Mouse (Mus musculus): ENCODE results near the gene Dab1. TPM values are rescaled to one million over a fixed set of nuclear protein-coding genes. Genes with fewer than 3 reads are reported as not detected.

The Dab1 gene
- total RNA-seq, 2 experiments from 2014 or later: not detected

DNA sequence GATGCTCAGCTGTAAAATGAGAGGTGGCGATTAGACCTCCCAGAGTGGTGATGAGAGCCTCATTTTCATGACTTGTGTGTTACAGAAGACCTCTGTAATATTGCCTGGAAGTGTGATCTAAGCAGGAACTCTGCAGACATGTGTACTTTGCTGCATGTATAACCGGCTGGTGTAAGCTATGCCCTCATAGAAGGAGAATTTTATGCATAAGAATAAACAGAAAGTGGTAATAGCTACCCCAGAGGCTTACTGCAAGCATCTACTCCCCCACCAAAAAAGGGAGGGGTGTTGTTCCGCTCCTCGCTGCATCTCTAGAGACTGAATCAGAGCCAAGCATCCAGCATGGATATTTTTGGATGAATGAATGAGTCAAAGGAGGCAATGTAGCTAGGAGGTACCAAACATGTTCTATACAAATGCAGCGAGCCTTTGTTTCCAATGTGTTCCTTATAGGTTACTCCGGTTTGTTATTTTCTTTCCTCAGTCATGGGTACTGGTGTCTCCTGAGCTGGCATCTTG lies 1104.4 kb downstream of the Dab1 start:
- no peak for ATAC-seq (replicated peaks; ENCODE audit: low FRiP score, poor library complexity, severe bottlenecking)

DNA sequence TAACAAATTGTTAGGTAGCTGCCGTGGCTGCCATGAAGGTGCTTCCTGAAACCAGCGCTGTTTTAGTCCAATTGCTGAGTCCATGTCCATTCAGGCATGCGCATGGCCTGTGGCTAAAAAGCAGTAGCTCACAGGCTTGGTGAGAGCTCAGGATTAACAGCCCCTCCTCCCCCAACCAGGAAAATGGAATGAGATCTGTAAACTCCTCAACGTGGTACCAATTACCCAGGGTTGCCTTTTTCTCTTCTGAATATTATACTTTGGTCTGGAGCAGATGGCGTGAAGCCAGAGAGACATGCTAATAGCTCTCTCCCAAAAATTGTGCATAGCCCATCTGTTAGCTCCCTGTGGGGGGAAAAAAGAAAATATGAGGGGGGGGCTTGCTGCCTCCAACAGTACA lies 1105.1 kb downstream of the Dab1 start:
- ATAC-seq (replicated peaks; ENCODE audit: low FRiP score, poor library complexity, severe bottlenecking): no peak

DNA sequence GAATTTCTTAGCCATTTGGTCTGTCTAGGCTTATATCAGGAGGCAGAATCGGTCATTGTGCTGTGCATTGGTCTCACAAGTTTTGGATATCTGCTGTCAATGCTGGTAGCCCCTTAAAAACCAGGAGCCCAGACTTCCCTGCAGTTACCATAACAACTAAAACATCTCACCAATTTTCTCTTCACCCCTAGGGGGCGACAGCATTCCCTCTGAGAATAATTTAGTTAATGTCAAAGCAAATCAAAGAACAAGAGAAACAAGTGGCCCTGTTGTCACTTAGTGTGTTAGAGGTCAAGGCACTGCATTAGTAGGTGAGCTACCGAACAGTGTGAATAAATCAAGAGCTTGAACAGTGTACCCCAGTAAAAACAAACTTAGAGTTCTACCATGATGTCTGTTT lies 1106.5 kb downstream of the Dab1 start:
- ATAC-seq (replicated peaks; ENCODE audit: low FRiP score, poor library complexity, severe bottlenecking): no peak

DNA sequence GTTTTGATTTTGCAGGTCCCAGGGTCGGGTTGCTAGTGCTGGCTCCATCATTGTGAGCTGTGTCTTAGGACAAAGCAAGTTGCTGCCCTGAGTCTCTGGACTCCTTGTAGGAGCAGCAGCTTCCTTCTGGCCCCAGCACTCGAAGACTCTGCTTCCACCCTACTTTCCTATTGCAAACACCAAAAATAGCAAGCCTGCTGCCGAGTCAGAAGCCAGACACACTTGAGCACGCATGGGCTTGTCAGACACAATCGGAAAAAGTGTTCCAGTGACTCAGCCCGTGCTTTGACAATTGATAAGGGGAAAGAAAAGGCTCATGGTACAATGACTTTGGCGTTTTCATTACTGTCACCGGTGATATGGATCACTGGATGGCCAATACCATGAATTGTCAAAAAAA lies 1110.0 kb downstream of the Dab1 start:
- no peak for ATAC-seq (replicated peaks; ENCODE audit: low FRiP score, poor library complexity, severe bottlenecking)

DNA sequence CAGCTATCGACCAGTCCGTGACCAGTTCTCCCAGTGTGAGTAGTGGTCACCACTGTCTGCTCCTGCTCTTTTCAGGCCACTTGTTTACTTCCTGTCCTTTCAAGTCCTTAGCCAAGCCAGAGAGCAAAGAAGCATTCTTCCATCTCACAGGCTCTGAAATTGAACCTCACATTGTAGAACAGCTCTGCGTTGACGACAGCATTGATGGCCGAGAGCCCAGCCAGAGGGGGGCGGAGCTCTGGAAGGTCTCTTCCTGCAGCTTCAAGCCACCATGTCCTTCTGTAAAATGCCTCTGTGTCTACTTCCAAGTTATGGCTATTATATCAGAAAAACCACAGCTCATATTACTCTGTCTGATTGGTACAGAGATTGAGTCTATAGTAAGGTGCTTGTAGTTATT lies 1127.3 kb downstream of the Dab1 start:
- no peak for ATAC-seq (replicated peaks; ENCODE audit: low FRiP score, poor library complexity, severe bottlenecking)

DNA sequence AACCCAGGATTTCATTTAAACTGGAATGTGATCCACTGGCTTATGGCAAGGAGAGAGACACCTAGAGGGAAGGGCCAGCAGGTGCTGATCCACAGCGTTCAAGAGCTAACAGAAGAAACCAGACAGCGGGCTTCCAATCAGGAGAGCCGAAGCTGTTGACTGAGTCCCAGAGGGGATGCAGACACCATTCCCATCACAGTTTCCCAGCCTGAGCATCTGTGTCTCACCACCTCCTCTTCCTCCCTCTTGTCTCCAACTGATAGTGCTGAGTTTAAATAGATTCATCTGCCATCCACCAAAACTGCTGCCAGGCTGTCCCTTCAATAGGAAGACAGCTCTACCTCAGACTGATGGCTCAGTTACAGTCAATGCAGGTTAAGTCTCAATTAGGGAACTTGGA lies 1134.9 kb downstream of the Dab1 start:
- ATAC-seq (replicated peaks; ENCODE audit: low FRiP score, poor library complexity, severe bottlenecking): no peak

DNA sequence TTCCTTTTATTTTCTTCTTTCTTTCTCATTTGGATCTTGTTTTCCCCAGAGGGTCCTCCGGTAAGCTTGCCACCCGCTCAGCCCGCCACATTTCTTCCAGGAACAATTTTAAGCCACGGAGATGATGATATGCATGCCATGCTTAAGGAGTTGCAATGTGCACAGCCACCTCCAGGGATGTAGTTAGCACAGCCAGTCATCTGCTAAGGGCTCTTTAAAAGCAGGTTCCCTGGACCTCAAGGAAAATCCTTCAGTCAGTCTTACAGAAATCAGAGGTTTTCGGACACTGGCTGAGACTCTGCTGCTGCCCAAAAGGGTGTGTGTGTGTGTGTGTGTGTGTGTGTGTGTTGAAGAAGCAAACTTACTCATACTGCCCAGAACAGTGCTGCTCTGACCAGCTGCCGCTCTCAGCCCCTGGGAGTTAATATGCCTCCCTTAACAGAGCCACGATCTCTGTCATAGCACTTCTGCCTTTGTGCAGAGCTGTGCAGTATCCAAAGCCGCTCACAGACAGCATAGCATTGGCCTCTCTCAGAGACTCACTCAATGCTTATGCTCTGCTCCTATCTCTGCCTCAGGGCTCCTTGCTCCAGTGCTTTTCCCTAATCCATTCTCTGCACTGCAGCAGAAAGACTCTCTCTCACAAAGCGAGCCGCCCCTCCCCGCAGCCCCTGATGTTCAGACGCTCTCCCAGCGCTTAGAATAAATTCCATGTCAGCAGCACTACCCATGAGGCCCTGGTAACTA lies 1141.9 kb downstream of the Dab1 start:
- no peak for ATAC-seq (replicated peaks; ENCODE audit: low FRiP score, poor library complexity, severe bottlenecking)

DNA sequence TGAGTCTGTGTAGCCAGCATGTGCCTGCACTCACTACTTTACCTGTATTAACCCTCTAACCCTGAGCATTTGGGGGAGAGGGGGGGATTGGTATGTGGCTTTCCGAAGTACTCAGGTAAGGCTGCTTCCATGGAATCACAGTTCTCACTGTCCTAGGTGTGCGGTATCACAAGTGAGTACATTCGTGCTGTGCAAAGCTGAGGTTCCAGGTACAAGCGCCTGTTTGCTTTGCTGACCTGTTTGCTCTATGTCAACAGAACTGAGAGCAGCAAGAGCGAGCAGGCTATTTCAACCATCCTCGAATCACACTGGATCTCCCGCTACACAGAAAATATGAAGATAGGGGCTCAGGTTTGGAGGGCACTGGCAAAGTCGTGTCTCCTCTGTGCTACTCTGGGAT lies 1146.9 kb downstream of the Dab1 start, which contains the start of gene C8b:
C8b (plus strand) TSS at position 253 of the 400 bp plus-strand sequence.
- ATAC-seq (replicated peaks; ENCODE audit: low FRiP score, poor library complexity, severe bottlenecking): no peak

DNA sequence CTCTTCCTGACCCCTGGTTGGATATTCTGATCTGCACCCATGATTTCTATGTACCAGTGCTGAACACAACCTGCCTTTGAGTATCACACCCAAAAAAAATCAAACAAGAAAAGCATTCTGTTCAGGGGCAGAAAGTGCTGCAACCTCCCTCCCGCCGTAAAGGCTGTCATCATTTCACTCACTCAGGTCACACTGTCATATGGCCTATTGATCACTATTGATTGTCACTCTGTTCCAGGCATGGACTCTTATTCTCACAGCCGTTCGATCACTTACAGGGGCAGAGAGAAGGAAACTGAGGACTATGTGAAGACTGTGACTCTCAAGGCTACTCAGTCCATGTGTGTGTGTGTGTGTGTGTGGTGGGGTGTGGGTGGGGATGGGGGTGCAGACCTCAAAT lies 1149.0 kb downstream of the Dab1 start:
- no peak for ATAC-seq (replicated peaks; ENCODE audit: low FRiP score, poor library complexity, severe bottlenecking)

DNA sequence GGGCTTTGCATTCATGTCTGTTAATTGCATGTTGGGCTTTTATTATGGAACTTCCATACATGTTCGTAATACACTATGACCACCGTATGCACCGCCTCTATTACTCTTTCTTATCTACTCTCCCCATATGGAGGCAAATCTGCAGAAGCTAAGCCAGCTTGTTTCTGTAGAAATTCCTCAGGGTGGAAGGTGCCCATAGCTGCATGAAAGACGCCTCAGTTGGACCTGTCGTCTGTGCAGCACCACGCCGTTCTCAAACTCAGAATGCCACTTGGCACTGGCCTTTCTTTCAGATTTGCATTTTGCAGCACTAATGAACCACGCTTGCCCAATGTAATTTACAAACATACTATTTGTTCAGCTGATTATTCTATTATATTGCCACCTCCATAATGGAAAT lies 1150.4 kb downstream of the Dab1 start:
- ATAC-seq (replicated peaks; ENCODE audit: low FRiP score, poor library complexity, severe bottlenecking): no peak

DNA sequence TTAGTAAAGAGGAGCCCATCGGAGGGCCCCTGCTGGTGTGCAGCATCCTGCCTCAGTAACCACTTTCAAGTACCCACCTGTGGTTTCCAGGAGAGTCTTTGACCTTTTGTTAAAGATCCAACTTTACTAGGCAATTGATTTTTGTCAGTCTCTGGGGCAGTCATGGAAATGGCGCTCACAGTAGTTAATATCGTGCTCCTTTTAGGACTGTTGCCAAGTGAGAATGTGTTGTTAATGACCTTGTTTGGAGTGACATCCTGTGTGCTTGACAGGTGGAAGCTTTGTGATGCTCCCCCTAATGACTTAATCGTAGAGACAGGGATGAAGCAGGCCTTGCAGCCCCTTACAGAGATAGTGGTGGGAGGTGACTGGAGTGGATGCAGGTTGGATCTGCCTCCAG lies 1151.2 kb downstream of the Dab1 start:
- no peak for ATAC-seq (replicated peaks; ENCODE audit: low FRiP score, poor library complexity, severe bottlenecking)

DNA sequence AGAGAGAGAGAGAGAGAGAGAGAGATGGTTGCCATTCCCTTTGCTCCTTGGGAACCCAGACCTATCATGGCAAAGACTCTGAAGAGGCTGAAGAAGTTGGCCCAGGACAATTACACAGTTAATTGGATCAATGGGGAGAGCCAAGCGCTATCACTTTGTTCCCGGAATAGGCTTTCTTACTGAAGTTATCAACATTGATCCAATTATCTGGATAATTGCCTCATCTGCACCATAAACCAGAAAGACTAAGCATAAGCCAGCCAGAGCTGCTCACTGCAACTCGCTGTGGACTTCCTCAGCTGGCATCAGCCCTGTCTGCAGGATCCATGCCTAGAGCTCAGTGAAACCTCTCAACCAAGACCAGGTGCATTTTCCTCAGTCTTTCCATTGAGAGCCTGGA lies 1156.4 kb downstream of the Dab1 start:
- no peak for ATAC-seq (replicated peaks; ENCODE audit: low FRiP score, poor library complexity, severe bottlenecking)

DNA sequence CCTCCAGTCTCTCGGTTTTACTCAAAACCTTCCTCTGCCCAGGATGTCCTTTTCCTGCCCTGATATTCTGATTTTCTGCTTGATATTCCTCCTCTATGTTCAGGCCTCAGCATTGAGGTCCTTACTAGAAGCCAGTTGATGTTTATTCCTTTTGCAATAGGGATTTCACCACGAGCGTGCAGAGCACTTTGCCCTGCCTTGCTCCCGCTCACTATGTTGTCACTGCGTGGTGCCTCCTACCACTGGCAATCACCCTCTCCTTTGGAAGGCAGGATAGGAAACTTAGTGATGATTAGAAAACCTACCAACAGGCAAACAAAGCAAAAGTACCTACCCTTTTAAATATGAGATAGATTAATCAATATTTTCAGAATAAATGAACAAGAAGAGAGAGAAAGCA lies 1160.3 kb downstream of the Dab1 start:
- ATAC-seq (replicated peaks; ENCODE audit: low FRiP score, poor library complexity, severe bottlenecking): no peak

DNA sequence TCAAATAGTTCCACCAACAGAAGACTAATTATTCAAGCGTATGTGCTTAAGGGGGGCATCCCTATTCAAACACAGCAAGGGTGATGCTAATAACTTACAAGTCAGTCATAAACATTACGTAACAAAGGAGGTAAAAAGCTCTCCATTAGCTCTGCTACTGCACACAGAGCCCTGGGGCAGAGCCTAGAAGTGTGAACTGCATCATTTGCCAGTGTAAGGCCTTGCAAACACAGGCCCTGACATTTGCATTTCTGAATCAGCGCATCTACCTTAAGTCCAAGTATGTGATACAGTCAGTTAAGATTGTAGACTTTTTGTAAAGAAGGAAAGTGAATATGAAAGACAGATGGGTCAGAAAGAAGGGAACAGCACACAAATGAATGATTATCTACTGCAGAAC lies 1162.3 kb downstream of the Dab1 start:
- no peak for ATAC-seq (replicated peaks; ENCODE audit: low FRiP score, poor library complexity, severe bottlenecking)

DNA sequence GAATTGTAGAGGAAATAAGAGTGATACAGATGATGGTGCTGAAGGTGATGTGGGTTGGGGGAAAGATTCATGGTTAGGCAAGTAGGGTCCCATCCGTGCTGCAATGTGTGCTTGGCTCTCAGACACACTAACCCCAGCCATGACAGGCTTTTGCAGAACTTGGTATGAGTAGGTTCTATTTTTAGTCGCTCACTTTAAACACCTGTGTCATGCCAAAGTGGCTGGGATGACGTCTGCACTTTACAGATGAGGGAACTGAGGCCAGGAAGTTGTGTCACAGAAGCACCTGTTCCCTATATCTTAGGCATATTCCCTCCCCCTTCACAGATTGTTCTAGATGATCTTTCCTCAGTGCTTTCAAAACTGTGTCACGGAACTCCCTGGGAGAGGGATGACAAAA lies 1163.2 kb downstream of the Dab1 start:
- ATAC-seq (replicated peaks; ENCODE audit: low FRiP score, poor library complexity, severe bottlenecking): no peak

DNA sequence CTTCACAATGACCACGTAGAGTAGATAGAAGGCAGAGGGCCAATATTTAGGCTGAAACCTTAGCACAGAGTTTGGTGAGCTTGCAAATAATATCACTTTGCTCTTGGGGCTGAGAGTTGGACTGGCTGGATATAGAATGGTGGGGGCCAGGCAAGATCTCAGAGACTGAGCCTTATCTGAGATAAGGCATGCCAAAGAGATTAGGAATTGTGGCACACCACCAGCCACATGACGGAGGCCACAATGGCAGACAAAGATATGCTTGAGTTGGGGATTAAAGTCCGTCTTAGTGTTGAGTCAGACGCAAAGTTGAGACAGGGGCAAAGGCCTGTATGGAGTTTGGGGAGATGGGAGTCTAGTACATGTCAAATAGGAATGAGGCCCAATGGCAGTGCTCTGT lies 1173.0 kb downstream of the Dab1 start:
- ATAC-seq (replicated peaks; ENCODE audit: low FRiP score, poor library complexity, severe bottlenecking): no peak

Measured in erythroblast, adult 5-6 weeks (primary cell).